Mouse (Mus musculus) intestine, embryonic 14.5 days (tissue): ENCODE data around the gene Stat5b. TPM values are rescaled to one million over a fixed set of nuclear protein-coding genes. Genes with fewer than 3 reads are reported as not detected.

ENCODE experiments used
- ATAC-seq: fragments of 200-750 bp; cut with Nextera tagmentation; replicated peaks from 2 replicates; pipeline ENCODE4 v1.8.0; 2017; ENCODE audit warnings: low read depth, moderate number of reproducible peaks, moderate TSS enrichment, moderate library complexity; ENCODE audit not compliant: low FRiP score, low TSS enrichment
- DNase-seq: peaks from one replicate; pipeline ENCODE4 v3.0.0-alpha.2; 2018; ENCODE audit warnings: low spot score
- H3K27ac ChIP-seq: fragments of 300-500 bp; sonication (generic); 2 replicates; pipeline ENCODE4 v1.5.1; 2014; ENCODE audit warnings: low read depth, mild to moderate bottlenecking, control low read depth
- H3K27me3 ChIP-seq: fragments of 300-500 bp; sonication (generic); replicated peaks from 2 replicates; pipeline ENCODE4 v1.6.1; 2014; ENCODE audit warnings: low read length, control low read depth; ENCODE audit not compliant: control insufficient read depth, insufficient read depth
- H3K36me3 ChIP-seq: fragments of 300-500 bp; sonication (generic); 2 replicates; pipeline ENCODE4 v1.6.1; 2014; ENCODE audit warnings: low read length, control low read depth; ENCODE audit not compliant: control insufficient read depth, insufficient read depth
- H3K4me1 ChIP-seq: fragments of 300-500 bp; sonication (generic); replicated peaks from 2 replicates; pipeline ENCODE4 v1.6.1; 2014; ENCODE audit warnings: low read length, control low read depth, mixed read lengths; ENCODE audit not compliant: control insufficient read depth, insufficient read depth
- H3K4me2 ChIP-seq: fragments of 300-500 bp; sonication (generic); 2 replicates; pipeline ENCODE4 v1.6.1; 2014; ENCODE audit warnings: low read length
- H3K4me3 ChIP-seq: fragments of 300-500 bp; sonication (generic); 2 replicates; pipeline ENCODE4 v1.5.1; 2014; ENCODE audit warnings: low read depth, low read length, control low read depth, mixed read lengths
- H3K9ac ChIP-seq: fragments of 300-500 bp; sonication (generic); 2 replicates; pipeline ENCODE4 v1.6.1; 2014; ENCODE audit warnings: mild to moderate bottlenecking, low read length
- H3K9me3 ChIP-seq: fragments of 300-500 bp; sonication (generic); 2 replicates; pipeline ENCODE4 v1.6.1; 2016; ENCODE audit warnings: low read length, control low read depth; ENCODE audit not compliant: control insufficient read depth
- WGBS: fragments of 180-500 bp; shearing (Covaris S2); extraction: QIAGEN DNeasy Blood & Tissue Kit; methylation state at CpG from one replicate; pipeline ENCODE4 v1.1.7; 2014; 5-methylcytosine and 5-hydroxymethylcytosine counted together
- polyA plus RNA-seq: library from polyadenylated mRNA; unstranded; fragments of >200 nt; fragmentation: Nextera tagmentation; extraction: Ambion mirVana; gene quantifications from 2 replicates; pipeline ENCODE4 v1.2.1, GENCODE M21; 2014

The Stat5b gene
- polyA plus RNA-seq, 1 experiment from 2014 or later = 27.8 TPM

GRCm38 (mm10) chr11:100850778-100851528 is 429 bp upstream of the Stat5b start:
- H3K27me3 ChIP-seq = no peaks in the 10 kb centered on the region; the same call in 1 of the 2 replicates
- H3K4me1 ChIP-seq = peaks cover 19% of the 10 kb centered on the region
- peak overlapping the region; percentile 80 for H3K27ac ChIP-seq
- WGBS = 1% methylated on average over 32 of the region's 33 CpGs
- no peaks in the 10 kb centered on the region for H3K36me3 ChIP-seq
- H3K4me2 ChIP-seq = peak overlapping the region; percentile 86
- DNase-seq (peak; percentile 83), ATAC-seq (peak; percentile 62)
- peak overlapping the region; percentile 95 for H3K4me3 ChIP-seq
- H3K9me3 ChIP-seq = no peaks in the 10 kb centered on the region
- H3K9ac ChIP-seq = peak overlapping the region; percentile 95

DNA sequence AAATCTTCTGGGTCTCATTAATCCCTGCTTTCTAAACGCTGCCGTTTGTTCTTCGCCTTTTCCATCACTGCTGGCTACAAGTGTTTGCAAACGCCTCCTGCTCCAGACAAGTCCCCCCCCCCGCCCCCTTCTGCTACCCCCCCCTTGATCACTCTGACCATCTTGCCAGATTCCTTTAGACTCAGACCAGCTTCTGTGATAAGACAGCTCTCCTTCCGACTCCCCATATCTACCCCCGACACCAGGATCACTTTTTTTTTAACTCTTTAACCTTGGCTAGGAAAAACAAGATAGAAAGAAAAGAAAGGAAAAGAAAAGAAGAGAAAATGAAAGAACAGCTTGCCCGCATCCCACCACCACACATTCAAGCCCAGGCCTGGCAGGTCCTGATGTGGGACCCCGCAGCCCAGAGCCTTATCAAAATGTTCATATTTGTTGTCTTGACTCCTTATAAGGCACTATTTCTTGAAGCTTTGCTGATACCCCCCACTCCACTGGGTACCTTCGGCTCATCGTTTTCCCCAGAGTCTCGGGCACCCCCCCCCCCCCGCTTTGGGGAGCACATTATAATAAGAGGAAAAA is 977 bp downstream of the Stat5b start:
- no peak for ATAC-seq
- Histone ChIP-seq H3K27me3 (no peaks in the 10 kb centered on the region; the same call in 1 of the 2 replicates), H3K36me3 (no peaks in the 10 kb centered on the region), H3K9me3 (no peaks in the 10 kb centered on the region), H3K4me2 (peak overlapping the region; percentile 86), H3K4me3 (peak overlapping the region; percentile 95), H3K9ac (peak overlapping the region; percentile 95), H3K4me1 (peaks cover 19% of the 10 kb centered on the region), H3K27ac (no peak overlapping the region)
- WGBS = 3% methylated on average over 13 of the region's 13 CpGs
- DNase-seq = no peak

- no peak overlapping the region for H3K27ac ChIP-seq
- peak overlapping the region; percentile 86 for H3K4me2 ChIP-seq
- peak overlapping the region; percentile 95 for H3K9ac ChIP-seq
- DNase-seq = no peak
- H3K27me3 ChIP-seq = no peaks in the 10 kb centered on the region; the same call in 1 of the 2 replicates
- H3K4me3 ChIP-seq = peak overlapping the region; percentile 95
- ATAC-seq = no peak
- H3K4me1 ChIP-seq = peaks cover 19% of the 10 kb centered on the region
- WGBS = 63% methylated on average over 6 of the region's 6 CpGs
- H3K9me3 ChIP-seq = no peaks in the 10 kb centered on the region
- H3K36me3 ChIP-seq = no peaks in the 10 kb centered on the region
Observed at GRCm38 (mm10) chr11:100848789-100849379, 1.6 kb downstream of the Stat5b start.

DNA sequence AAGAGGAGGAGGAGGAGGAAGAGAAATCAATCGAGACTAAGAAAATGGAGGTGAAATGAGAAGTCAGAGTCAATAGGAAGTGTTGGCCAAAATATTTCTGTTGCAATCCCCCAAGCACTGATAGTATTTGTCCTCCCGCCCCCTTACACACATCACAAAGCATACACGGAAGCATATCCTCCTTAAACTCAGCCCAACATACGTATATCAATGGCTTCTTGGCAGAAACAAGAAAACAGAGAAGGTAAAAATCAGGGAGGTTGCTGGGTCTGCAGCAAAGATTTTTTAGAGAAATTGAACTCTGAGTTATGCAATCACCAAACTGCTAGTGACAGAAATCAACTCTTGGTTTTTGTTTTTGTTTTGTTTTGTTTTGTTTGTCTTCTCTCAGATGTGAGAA is 2.4 kb downstream of the Stat5b start:
- Histone ChIP-seq H3K36me3 (no peaks in the 10 kb centered on the region), H3K4me2 (no peak overlapping the region), H3K4me3 (no peak overlapping the region), H3K9me3 (no peaks in the 10 kb centered on the region), H3K9ac (no peak overlapping the region), H3K27me3 (no peaks in the 10 kb centered on the region; the same call in 1 of the 2 replicates), H3K4me1 (peaks cover 19% of the 10 kb centered on the region), H3K27ac (no peak overlapping the region)
- 64% methylated on average over 4 of the region's 4 CpGs for WGBS
- ATAC-seq = no peak
- DNase-seq = no peak

- Histone ChIP-seq H3K36me3 (no peaks in the 10 kb centered on the region), H3K9me3 (no peaks in the 10 kb centered on the region), H3K27me3 (no peaks in the 10 kb centered on the region), H3K4me3 (no peak overlapping the region), H3K4me1 (peaks cover 19% of the 10 kb centered on the region), H3K9ac (no peak overlapping the region), H3K27ac (no peak overlapping the region), H3K4me2 (no peak overlapping the region)
- no peak for DNase-seq
- no peak for ATAC-seq
- 92% methylated on average over 4 of the region's 4 CpGs for WGBS
Observed at GRCm38 (mm10) chr11:100847572-100847971, 3.0 kb downstream of the Stat5b start.

DNA sequence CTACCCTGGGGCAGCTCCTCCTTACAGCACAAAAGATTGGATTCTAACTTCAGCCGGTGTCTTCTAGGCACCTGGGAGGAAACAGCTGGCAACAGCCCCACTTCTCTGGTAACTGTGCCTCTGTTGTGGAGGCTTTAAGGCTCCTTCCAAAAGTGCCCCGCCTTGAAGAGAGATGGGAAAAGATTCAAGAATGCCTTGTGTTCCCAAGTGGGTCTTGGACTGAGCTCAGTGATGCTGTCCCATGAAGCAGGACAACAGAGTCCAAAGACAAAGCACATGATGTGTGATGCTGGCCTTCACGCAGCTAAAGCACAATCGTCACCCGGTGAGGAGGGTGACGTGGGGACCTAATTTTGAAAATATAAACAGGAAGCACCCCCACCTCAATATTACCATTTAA is 4.7 kb downstream of the Stat5b start:
- H3K9me3 ChIP-seq = no peaks in the 10 kb centered on the region
- peaks cover 13% of the 10 kb centered on the region for H3K4me1 ChIP-seq
- no peak overlapping the region for H3K4me3 ChIP-seq
- no peak overlapping the region for H3K9ac ChIP-seq
- 85% methylated on average over 6 of the region's 6 CpGs for WGBS
- H3K36me3 ChIP-seq = no peaks in the 10 kb centered on the region
- no peak overlapping the region for H3K4me2 ChIP-seq
- ATAC-seq = no peak
- no peak for DNase-seq
- no peak overlapping the region for H3K27ac ChIP-seq
- no peaks in the 10 kb centered on the region for H3K27me3 ChIP-seq

DNA sequence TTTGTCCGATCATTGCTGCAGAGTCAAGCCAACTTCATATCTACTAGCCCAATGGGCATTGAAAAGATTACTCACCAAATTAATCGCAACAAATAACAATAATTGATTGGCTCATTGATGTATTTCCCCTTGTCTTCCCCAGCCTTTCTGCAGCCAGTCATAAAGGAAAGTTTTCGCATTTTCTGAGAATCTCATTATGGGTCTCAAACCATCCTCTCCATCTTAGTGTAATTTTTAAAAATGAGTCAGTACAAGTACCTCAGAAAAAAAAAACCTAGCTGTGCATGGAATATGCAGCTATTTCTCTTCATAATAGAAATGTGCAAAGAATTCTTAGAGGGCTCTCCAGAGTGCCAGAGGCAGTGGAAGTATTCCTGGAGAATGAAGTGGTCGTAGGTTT is 6.4 kb downstream of the Stat5b start:
- no peak for ATAC-seq

DNA sequence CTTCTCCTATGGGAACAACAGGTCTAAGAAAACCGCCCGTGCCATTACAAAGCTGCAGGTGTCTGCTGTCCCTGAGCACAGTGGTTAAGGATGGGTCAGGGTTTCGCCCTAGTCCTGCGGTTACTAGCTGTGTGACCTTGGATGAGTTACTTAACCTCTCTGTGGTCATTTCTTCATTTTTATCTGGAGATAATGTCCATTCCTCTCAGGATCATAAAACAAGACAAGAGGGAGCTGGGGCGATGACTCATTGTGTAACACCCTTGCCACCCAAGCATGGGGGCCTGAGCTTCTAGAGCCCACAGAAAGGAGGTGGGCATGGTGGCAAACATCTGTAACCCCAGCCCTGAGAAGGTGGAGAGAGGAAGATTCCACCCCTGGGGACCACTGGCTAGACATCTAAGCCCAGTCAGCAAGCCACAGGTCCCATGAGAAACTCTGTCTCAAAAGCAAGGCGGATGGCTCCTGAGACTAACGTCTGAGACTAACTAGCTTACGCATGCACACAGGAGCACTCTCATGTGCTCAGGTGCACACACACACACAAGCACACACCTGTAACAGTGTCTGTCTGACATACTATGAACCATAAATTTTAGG is 7.4 kb downstream of the Stat5b start:
- no peak for ATAC-seq
- WGBS = 90% methylated on average over 8 of the region's 8 CpGs
- no peak overlapping the region for H3K27ac ChIP-seq
- H3K9me3 ChIP-seq = no peaks in the 10 kb centered on the region
- H3K27me3 ChIP-seq = no peaks in the 10 kb centered on the region
- H3K4me3 ChIP-seq = no peak overlapping the region
- H3K9ac ChIP-seq = no peak overlapping the region
- no peaks in the 10 kb centered on the region for H3K4me1 ChIP-seq
- H3K4me2 ChIP-seq = no peak overlapping the region
- no peaks in the 10 kb centered on the region for H3K36me3 ChIP-seq
- DNase-seq = no peak

More for the DNA sequence above, 6.4 kb downstream of the Stat5b start:
- no peaks in the 10 kb centered on the region for H3K36me3 ChIP-seq
- no peak for DNase-seq
- H3K4me1 ChIP-seq = peaks cover 8% of the 10 kb centered on the region
- no peak overlapping the region for H3K9ac ChIP-seq
- H3K27me3 ChIP-seq = no peaks in the 10 kb centered on the region
- no peaks in the 10 kb centered on the region for H3K9me3 ChIP-seq
- WGBS = 88% methylated on average over 4 of the region's 4 CpGs
- H3K4me2 ChIP-seq = no peak overlapping the region
- H3K4me3 ChIP-seq = no peak overlapping the region
- H3K27ac ChIP-seq = no peak overlapping the region
